Mouse (Mus musculus) kidney, adult 10 weeks (tissue): Measurements from ENCODE around the gene 3830417A13Rik. TPM values are rescaled to one million over a fixed set of nuclear protein-coding genes. Genes with fewer than 3 reads are reported as not detected.

Experiments
- polyA plus RNA-seq: library from polyadenylated mRNA; stranded (reverse); fragments of 350-450 nt; fragmentation: Illumina TruSeq; extraction: RNeasy Lipid Tissue Mini Kit (QIAGEN cat#74804); gene quantifications from one replicate; pipeline ENCODE4 v1.2.3, GENCODE M21; 2014; ENCODE audit warnings: low read depth, low replicate concordance

The 3830417A13Rik gene
- polyA plus RNA-seq: not detected

DNA sequence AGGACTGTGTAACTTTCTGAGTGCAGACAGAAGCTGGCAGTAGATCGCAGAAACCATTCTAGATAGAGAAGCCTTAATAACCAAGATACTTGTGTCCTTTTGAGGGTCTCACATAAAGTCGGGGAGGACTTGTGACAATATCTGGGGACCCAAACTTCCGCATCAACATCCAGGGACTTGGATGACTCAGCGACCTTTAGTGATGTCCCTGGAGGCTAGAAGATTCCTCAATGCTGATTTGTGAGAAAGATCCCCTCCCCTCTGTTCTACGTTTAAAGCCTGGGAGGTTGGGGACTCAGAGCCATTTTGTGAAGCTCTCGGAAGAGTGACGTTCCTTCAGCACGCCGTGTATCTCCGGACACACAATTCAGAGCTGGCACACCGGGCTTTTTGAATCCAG is at the start of gene 3830417A13Rik:
3830417A13Rik (plus strand) TSS at position 301 of the 400 bp plus-strand sequence.

DNA sequence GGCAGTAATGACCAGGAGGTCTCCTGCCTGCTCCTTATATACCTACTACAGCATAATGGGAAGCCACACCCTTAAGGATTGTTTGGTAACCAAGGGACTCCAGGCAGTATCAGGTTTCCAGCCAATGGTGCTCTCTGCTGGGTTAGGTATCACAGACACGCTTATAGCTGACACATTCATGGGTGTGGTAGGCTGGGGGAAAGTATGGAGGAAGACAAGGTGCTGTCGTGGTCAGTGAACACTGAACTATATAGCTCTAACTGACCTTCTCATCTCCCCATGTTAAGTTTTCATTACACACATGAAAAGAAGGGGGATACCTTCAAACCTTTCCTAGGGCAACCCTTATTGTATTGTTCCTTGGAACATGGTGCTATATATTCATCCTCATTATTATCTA is 21.2 kb upstream of the 3830417A13Rik start, which contains the start of gene Gm6760:
Gm6760 (minus strand) TSS at position 101 of the 400 bp plus-strand sequence.

Other genes with a start within 250 kb of the 3830417A13Rik start
- not detected for gene Gm6760, start 21.4 kb upstream of the 3830417A13Rik start, polyA plus RNA-seq
- gene Slitrk4, start 103.4 kb downstream of the 3830417A13Rik start, polyA plus RNA-seq: 1.3 TPM